Mouse (Mus musculus): Measurements from ENCODE around the gene Lrrd1.
"Not testable (repeated sequence)": the region's sequence is repeated elsewhere in the genome, so short reads cannot be mapped to it uniquely, and the experiment has no call there.

The Lrrd1 gene

GRCm38 (mm10) chr5:3845026-3845425 lies at the start of gene Lrrd1:
Gene Lrrd1 (plus strand): TSS chr5:3845173.
- DNase-seq (ENCODE audit: low read depth, low spot score), result no peak

GRCm38 (mm10) chr5:3797101-3797500 lies 47.9 kb upstream of the Lrrd1 start:
- not testable (repeated sequence) for DNase-seq (ENCODE audit: low read depth, low spot score)

GRCm38 (mm10) chr5:3798656-3799055 lies 46.3 kb upstream of the Lrrd1 start:
- DNase-seq (ENCODE audit: low read depth, low spot score), result not testable (repeated sequence)

- DNase-seq (ENCODE audit: low read depth, low spot score), result peak; percentile 10
Observed at GRCm38 (mm10) chr5:3800041-3800440, 44.9 kb upstream of the Lrrd1 start.

- peak; percentile 57 for DNase-seq (ENCODE audit: low read depth, low spot score)
Observed at GRCm38 (mm10) chr5:3800881-3801280, 44.1 kb upstream of the Lrrd1 start.

GRCm38 (mm10) chr5:3801672-3802432 lies 43.1 kb upstream of the Lrrd1 start:
- no peak for DNase-seq (ENCODE audit: low read depth, low spot score)

GRCm38 (mm10) chr5:3802433-3803291 lies 42.3 kb upstream of the Lrrd1 start, which contains the start of the genes Ankib1 and Krit1:
Gene Ankib1 (minus strand): TSS chr5:3802925.
Gene Krit1 (plus strand): TSS chr5:3803184.
- peak; percentile 91 for DNase-seq (ENCODE audit: low read depth, low spot score)

- DNase-seq (ENCODE audit: low read depth, low spot score), result peak; percentile 63
Observed at GRCm38 (mm10) chr5:3803292-3804165, 41.4 kb upstream of the Lrrd1 start.

- DNase-seq (ENCODE audit: low read depth, low spot score), result no peak
Observed at GRCm38 (mm10) chr5:3808472-3808871, 36.5 kb upstream of the Lrrd1 start.

GRCm38 (mm10) chr5:3834107-3834506 lies 10.9 kb upstream of the Lrrd1 start:
- DNase-seq (ENCODE audit: low read depth, low spot score), result no peak

- DNase-seq (ENCODE audit: low read depth, low spot score), result no peak
Observed at GRCm38 (mm10) chr5:3870161-3870560, 25.2 kb downstream of the Lrrd1 start.

- DNase-seq (ENCODE audit: low read depth, low spot score), result no peak
Observed at GRCm38 (mm10) chr5:3872348-3872747, 27.4 kb downstream of the Lrrd1 start.

GRCm38 (mm10) chr5:3873485-3873884 lies 28.5 kb downstream of the Lrrd1 start:
- DNase-seq (ENCODE audit: low read depth, low spot score), result no peak

GRCm38 (mm10) chr5:3886862-3887261 lies 41.9 kb downstream of the Lrrd1 start:
- peak; percentile 58 for DNase-seq (ENCODE audit: low read depth, low spot score)

GRCm38 (mm10) chr5:3889201-3889600 lies 44.2 kb downstream of the Lrrd1 start:
- no peak for DNase-seq (ENCODE audit: low read depth, low spot score)

GRCm38 (mm10) chr5:3893459-3894293 lies 48.7 kb downstream of the Lrrd1 start, which contains the start of gene Mterf1a:
Gene Mterf1a (minus strand): TSS chr5:3893933.
- peak; percentile 52 for DNase-seq (ENCODE audit: low read depth, low spot score)

GRCm38 (mm10) chr5:3894294-3894619 lies 49.3 kb downstream of the Lrrd1 start:
- DNase-seq (ENCODE audit: low read depth, low spot score), result peak; percentile 4

GRCm38 (mm10) chr5:3905471-3905870 lies 60.5 kb downstream of the Lrrd1 start:
- DNase-seq (ENCODE audit: low read depth, low spot score), result no peak
